Mouse (Mus musculus): ENCODE measurements around the gene Fuom.
A peak's percentile ranks its signal among the peaks of the same experiment; 100 is the strongest.

The Fuom gene

DNA sequence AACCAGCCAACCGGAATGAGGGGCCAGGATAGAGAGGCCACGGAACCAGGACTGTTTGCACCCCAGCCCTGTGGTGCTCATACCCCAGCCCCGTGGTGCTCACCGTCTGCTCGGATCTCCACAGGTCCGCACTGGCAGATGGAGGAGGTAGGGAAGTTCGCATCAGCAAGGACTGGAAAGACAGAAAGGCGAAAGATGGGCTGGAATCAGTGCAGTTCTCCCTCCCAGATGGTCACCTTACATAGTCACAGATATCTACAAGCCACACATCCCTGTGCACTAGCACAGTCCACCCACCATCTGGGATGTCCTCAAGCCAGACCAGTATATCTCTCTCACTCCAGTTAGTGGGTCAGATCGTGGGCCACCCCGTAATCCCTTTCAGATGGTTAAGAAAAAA, 743 bp downstream of the Fuom start:
- DNase-seq (ENCODE audit: extremely low spot score, low spot score), result no peak

DNA sequence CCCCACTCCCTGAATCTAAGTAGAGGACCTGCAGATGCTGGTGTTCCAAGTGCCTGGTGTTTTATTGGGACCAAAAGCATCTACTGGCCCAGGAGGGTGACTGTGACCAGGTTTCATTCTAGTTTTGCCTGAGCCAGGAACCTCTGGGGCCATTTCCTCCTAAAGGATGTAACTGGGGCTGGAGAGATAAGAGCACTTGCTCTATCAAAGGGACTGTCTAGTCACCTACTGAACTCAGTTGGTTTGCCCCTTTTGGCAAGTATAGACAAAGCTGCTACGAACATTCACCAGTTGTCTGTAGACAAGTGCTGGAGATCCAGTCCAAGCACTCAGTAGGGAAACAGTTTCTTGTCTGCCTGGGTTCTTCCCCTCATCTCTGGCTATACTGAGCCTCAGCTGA, 3.8 kb downstream of the Fuom start:
- DNase-seq (ENCODE audit: extremely low spot score, low spot score), result no peak

DNA sequence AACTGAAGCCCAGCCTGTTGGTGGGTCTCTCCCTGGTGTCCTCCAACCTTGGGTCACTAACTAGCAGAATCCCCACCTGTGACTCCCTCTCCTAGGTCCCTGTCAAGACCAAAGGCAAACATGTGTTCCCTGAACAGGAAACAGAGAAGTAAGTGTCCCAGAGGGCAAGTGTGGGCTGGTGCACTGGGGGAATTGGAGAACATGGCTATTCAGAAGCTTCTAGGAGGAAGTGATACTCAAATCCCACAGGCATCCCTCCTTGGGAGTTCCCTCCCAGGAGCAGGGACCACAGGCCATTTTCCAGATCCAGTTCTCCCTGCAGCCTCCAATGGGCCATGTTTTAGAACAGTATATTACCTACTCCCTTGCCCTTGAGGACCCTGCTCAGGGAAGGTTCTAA, 6.2 kb downstream of the Fuom start:
- no peak for DNase-seq (ENCODE audit: extremely low spot score, low spot score)

DNA sequence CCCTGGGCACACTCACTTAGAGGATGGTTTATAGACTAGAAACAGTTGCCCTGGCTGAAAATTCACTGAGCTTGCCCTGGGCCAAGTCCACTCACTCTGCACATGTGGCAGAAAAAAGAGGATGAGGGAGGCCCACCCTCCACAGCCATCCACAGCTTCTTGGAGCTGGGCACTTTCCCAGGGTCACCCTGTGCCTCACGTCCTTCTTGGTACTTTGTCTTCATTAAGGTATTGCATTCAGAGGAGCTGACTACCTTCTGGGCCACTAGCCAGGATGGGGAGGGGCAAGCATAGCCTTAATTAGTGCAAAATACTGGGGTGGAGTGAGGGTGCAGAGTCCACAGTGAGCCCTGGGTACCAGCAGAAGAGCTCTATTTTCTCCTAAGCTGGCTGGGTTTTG, 6.7 kb downstream of the Fuom start:
- no peak for DNase-seq (ENCODE audit: extremely low spot score, low spot score)

DNA sequence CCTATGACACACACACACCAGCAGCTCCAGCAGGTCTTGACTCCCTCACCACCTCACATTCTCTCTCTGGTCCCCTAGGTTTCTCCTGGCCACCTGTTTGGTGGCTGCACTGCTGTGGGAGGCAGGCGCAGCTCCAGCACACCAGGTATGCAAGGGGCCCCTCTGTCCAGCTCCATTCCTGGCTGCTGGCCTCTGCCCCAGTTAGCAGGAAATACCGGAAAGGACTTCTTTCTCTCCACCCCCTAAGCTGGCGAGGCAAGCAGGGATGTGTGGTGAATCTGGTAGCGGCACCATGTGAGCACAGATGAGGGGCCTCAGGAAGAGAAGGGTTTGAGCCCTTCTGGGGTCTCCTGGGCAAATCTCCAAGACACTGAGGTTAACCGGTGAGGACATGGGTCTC, 7.3 kb downstream of the Fuom start:
- DNase-seq (ENCODE audit: extremely low spot score, low spot score), result no peak

DNA sequence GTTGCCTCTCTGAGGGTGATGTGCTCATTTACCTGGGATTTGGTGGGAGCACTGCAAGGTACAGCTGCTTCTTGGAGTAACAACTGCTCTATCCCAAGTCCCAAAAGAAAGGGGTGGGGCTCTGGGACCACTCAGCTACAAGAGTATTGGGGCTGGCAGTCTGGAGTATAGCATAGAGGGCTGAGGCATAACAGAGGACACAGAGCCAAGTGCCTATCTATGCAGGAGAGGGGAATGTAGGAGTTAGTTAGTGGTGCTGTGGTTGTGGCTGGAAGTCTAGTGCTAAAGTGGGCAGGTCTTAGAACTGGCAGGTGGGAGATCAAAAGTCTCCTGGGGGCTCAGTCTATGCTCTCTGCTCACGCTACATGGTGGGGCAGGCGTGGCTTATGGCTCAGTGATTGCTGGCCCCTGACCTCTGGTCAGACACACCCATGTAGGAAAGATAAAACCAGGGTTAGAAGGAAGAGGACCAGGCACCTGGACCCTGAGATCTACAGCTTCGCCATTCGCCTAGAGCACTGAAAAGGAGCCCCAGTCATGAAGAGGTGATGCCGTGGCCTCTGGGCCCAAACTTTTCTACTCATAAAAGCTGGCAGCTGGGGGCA, 9.2 kb downstream of the Fuom start, which contains the start of gene Prap1:
TSS of gene Prap1 (plus strand) at position 472 of the 605 bp plus-strand sequence.
- no peak for DNase-seq (ENCODE audit: extremely low spot score, low spot score)

DNA sequence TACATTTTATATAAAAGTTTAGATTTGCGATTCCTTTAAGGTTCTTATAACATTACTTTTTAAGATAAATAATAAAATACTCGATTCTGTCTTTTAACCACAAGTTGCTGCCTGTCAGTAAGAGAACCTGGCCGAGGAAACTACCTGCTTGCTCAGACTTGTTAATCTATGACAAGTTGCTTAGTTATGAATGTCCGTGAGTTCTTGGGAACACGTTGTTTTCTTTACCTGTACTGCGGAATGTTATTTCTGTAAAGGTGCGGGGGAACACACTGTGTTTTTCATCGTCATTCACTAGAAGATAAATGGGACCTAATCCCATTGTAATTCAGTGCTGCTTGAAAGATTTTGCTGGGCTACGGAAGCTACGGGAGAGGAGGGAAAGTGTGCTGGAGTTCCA, 11.6 kb downstream of the Fuom start:
- DNase-seq (ENCODE audit: extremely low spot score, low spot score), result no peak

DNA sequence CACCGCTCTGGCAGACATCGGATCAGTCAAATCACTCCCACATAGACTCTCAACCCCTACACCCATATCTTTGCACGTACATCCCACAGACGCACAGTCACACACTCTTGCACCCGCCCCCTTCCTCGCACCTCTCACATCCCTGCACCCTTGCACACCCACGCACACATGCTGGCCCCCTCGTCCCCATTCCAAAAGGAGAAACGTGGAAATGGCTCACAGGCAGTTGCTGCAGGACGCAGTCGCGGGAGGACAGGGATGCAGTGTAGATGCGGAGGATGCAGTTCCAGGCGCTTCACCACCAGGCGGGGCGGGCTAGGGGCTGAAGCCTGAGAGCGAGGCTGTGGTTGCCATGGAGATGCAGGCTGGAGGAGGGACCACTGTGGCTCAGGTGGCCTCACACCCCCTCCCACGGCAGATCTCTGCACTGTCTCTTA, 20.0 kb downstream of the Fuom start, which contains the start of gene Caly:
TSS of gene Caly (minus strand) at position 307 of the 437 bp plus-strand sequence.
- peak; percentile 73 for DNase-seq (ENCODE audit: extremely low spot score, low spot score)

DNA sequence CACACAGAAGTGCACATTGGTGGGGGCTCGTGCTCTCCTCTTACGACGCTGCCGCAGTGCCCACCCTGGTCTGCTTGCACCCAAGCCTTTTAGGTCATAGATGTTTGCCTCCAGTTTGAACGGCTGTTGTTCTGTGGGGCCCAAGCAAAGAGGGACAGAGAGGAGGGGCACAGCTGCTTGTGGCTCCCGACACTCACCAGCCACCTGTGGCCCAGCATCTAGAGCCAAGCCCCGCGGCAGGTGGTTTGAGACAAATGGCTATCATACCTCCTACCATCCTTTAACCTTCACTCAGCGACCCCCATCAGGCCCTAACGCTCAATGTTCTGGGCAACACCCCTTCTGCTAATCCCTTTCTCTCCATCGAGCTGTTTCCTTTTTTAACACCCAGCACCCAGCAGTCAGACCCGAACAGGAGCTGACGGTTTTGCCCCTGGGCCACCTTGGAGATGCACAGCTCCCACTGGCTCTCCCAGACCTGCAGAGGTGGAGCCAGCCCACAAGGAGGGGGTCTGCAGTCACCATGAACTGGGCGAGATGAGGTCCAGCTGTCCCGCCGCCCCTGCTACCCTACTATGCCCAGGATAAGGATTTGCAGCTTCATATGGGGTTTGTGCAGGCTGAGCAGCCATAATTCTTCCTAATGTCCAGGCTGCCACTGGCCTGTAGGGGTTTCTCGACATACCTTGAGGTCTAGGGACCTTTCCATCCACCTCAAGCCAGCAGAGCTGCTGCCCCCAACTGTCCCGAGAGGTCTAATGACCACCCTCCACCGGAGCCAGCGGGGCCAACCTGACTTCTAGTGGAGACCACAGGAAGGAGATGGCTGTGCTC, 20.6 kb downstream of the Fuom start:
- DNase-seq (ENCODE audit: extremely low spot score, low spot score), result no peak

DNA sequence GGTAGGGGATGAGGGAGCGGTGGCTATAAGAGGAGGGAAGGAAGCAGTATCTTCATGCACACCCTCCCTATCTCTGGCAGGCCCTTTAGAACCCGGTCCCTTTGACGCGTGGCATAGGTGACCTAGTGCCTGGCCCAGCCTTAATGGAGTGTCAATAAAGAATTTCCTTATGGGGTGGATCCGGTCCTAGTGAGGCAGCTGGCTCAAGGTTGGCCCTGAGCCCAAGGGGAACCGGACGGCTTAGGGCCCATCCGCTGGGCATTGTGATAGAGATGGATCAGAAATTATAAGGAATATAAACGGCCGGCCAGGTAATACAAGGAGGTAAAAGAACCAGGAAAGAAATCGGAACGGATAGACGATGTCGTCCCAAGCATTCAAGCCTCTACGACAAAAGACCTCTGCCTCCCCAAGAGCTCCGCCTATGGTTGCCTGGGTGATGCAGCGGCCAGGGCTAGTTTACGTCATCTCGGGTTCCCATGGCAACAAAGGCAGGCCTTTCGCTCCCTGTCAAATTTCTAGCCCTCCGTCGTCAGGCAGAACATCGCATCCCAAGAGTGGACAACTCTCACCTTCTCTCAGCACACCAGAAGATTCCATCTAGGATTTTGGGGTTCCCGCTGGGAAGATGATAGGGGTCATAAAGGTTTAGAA, 21.6 kb downstream of the Fuom start:
- peak; percentile 85 for DNase-seq (ENCODE audit: extremely low spot score, low spot score)

DNA sequence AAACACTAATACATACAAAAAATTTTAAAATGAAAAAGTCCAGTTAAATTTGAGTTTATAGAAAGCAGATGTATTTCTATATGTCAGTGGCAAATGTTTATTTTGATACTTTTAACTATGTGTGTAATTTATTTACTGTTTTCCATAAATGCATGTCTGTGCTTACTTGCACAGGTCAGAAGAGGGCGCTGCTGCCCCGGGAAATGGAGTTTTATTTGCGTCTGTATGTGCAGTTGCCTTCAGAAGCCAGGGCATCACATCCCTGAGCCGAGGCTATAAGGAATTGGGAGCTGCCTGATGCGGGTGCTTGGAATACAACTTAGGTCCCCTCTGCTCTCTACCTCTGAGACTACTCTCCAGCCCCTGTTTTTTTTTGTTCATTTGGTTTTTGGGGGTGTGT, 23.5 kb downstream of the Fuom start:
- peak; percentile 67 for DNase-seq (ENCODE audit: extremely low spot score, low spot score)

DNA sequence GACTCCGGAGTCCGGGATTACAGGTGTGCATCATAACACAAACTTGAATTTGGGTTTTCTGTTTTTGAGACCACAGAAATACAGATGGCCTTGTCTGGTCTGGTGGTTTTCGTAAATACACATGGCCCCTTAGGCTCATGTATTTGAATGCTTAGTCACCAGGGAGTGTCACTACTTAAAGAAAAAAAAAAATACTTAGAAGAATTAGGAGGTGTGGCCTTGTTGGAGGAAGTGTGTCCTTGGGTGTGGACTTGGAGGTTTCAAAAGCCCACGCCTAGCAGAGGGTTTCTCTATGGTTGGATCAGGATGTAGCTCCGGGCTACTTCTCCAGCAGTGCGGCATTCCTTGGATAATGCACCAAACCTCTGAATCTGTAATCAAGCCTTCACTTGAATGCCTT, 24.5 kb downstream of the Fuom start:
- DNase-seq (ENCODE audit: extremely low spot score, low spot score), result no peak

DNA sequence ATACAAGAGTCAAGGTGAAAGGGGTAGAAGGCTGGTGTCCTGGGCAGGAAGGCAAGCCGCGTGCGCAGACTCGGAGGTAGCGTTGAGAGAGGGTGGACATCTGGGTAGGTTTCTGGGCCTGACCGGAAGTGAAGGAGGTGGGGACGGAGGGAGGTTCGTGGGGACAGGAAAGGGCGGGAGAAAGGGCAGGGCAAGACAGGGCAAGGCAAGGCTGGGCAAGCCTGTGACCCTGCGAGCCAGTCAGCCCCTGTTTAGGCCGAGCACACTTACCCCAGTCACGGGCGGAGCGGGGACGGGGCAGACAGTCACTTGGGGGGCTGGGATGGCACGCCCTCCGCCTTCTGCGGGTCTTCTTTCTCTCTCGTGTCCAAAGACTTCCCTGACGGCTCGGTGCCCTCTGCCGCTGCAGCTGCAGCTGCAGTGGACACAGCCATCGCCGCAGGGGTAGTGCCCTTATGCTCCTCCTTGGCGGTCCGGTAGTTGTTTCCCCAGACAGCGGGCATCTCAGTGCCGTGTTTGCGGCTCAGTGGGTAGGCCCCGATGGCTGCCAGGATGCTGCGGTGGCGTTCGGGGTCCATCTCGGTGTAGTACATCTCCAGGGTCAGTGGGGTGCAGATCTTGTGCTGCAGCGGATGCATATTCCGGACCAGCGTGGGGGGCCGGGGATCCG, 32.1 kb downstream of the Fuom start:
- DNase-seq (ENCODE audit: extremely low spot score, low spot score), result peak; percentile 45

DNA sequence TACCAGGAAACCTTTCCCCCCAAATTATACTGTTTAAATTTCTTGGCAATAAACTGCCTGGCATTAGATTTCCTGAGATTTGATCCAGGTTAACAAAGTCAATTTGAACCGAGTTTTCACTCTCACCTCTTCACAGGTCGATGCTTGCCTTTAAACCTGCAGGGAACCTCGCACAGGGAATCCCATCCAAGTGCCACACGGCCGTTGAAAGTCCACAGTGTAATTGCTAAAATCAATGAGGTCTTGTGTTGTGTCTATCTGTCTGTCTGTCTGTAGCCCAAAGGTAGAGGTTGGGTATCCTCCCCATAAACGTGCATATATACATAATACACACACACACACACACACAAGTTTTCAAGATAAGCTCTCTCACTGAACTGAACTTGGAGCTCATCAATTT, 34.8 kb downstream of the Fuom start:
- DNase-seq (ENCODE audit: extremely low spot score, low spot score), result no peak

DNA sequence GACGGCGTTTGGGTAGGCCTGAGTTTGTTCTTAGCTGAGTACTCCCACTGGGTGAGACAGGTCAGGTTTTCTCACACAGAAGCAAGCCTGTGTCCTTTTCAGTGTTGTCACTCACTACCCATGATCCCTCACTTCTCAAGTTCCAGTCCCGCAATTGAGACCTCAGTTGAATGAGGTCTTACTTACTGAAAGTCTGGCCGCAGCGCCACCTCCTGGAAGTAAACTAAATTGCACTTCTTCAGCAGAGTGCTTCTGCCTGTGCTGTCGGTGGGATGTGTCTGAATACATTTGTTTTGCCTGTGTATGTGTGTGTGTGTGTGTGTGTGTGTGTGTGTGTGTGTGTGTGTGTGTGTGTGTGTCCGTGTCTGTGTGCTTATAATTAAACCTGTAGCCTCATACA, 39.1 kb downstream of the Fuom start:
- DNase-seq (ENCODE audit: extremely low spot score, low spot score), result peak; percentile 73

DNA sequence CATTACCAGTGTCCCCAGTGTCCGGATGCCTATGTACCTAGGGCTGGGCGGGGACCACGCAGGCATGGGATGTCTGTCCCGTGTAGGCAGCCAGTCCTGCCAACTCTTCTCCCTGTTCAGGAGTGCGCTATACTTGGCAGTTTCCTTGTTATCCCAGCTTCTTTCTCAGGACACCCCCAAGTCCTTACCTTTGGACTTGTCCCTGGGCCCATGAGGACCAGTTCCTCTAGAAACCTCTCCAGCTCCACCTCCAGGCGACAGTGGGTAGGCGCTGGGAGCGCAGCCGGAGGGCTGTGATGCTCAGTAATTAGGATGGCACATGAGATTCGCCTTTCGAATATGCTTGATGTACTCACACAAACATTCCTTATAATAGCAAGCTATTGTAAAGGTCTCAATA, 39.9 kb downstream of the Fuom start:
- peak; percentile 38 for DNase-seq (ENCODE audit: extremely low spot score, low spot score)

DNA sequence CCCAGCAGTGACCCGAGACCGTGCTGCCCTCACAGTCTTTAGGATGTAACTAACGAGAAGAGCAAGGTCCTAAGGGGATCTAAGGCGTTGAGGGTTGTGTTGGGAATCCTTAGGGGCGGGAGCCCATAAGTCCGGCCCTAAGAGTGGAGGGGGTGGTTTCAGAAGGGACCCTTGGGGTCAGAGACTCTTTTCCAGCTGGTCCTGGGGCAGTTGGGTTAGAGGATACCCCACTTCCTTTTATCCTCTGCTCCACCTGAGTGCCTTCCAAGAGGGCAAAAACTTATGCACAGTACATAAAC, 40.5 kb downstream of the Fuom start:
- no peak for DNase-seq (ENCODE audit: extremely low spot score, low spot score)

DNA sequence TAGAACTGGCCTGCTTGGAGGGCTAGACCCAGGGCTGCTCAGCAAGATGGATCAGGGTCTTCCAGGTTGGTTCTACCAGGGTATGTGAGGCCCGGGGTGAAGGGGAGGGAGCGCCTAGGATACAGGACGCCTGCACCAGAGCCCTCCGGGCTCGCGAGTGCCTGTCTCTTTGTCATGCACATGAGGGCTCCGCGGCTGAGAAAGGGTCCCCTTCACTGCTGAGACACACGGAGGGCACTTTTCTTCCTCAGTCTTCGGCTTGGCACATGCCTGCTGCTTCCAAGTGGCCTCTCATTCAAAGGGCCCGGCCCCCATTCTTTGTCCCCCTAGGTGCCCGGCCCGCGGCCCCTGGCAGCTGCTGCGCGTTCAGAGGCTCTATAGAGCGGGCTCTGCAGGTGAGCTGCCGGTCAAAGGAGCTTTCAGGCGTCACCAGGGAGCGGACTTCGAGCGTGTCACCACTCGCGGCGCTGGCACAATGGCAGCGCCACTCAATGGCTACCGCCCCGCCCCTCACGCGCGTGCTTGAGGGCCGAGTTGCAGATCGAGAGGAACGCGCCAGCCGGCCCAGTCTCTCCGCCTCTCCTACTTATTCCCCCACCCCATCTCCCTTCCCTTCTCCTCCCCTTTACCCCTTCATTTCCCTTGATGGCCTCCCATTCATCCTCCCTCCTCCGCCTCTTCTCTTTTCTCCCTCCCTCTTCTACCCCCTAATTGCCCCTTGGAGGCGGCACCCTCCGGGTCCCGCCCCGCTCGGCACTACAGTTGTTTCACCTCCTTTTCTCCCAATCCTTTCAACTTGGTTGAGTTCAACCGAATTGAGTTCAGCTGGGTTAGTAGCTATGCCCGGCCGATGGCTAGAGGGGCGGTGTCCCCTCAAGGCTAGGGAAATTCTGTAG, 41.1 kb downstream of the Fuom start:
- peak; percentile 77 for DNase-seq (ENCODE audit: extremely low spot score, low spot score)

DNA sequence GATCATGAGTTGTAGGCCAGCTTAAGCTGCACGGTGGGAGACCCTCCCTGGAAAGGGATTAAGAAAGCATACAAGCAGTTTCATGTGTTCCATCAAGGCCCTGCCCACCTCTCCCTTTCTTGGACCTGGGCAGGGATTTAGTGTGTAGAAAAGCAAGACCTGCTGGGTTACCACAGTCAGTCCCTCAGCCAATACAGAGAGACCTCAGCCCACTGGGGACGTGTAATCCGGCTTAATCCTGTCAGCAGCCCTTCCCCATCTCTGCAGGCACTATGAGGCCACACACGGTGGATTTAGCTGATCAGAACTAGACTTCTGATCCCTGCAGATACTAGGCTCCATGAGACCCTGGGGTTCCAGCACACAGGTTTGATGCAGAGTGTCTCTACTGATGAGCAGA, 42.6 kb downstream of the Fuom start:
- no peak for DNase-seq (ENCODE audit: extremely low spot score, low spot score)

DNA sequence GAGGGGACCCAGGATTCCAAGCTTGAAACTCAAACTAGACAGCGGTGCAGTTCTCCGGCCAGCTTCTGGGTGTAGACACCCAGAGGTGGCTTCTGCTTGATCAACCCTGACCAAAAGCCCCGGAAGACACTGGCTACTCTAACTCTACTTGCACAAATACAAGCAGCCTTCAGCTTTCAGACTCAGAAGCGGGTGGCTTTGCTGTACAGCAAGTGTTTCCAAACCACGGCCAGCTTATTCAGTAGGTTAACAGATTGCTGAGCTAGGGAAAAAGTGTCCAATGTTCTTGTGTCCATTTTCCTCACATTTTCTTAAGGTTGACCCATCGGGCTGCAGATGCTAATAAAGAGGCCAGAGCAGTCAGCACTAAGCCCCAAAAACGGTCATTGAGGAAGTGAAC, 43.7 kb downstream of the Fuom start:
- no peak for DNase-seq (ENCODE audit: extremely low spot score, low spot score)
